In genomic region chr12:110696975-110697400, GRCm38 (mm10) we compare ENCODE assay signal across 7 mouse cellular contexts. TPM values are rescaled to one million over a fixed set of nuclear protein-coding genes. Genes with fewer than 3 reads are reported as not detected.
DNase-seq lines count a peak whose midpoint lies in the region; ATAC-seq and TF ChIP-seq lines count a peak whose summit lies in the region.

No protein-coding gene starts in this region.

- ATAC-seq in neural tube, embryonic 15.5 days (ENCODE audit: low FRiP score), result 0 out of 2 replicates have a peak, but pooled peaks have one; percentile 4
- no peak for ATAC-seq in monocyte, adult 5-6 weeks (replicated peaks; ENCODE audit: insufficient number of reproducible peaks, low FRiP score, low TSS enrichment, poor library complexity, severe bottlenecking)

- H3K9me3 ChIP-seq in limb, embryonic 10.5 days (replicated peaks), result no peaks in the 10 kb centered on the region
- no peaks in the 10 kb centered on the region for H3K9me3 ChIP-seq in neural tube, embryonic 15.5 days (replicated peaks)

- 58% methylated on average over 9 of the region's 9 CpGs for WGBS in limb, embryonic 10.5 days
- WGBS in neural tube, embryonic 15.5 days, result 45% methylated on average over 9 of the region's 9 CpGs

- peaks cover 29% of the 10 kb centered on the region for H3K36me3 ChIP-seq in limb, embryonic 10.5 days
- H3K36me3 ChIP-seq in neural tube, embryonic 15.5 days, result peaks cover 16% of the 10 kb centered on the region

- DNase-seq in left cerebral cortex, postnatal 25 days (ENCODE audit: low spot score in 2 of 2), result peak; percentile 14 to 20
- DNase-seq in left cerebral cortex, adult 8-10 months (ENCODE audit: low spot score in 2 of 2), result no peak
- DNase-seq in limb, embryonic 10.5 days (ENCODE audit: low spot score), result no peak
- no peak for DNase-seq in urinary bladder, adult 18-20 months (ENCODE audit: low spot score in 2 of 2)

- peak overlapping the region; percentile 87 for H3K9ac ChIP-seq in neural tube, embryonic 15.5 days (replicated peaks)

- H3K27ac ChIP-seq in embryonic fibroblast, embryonic 13.5 days (ENCODE audit: insufficient read depth, low read length), result no peak overlapping the region
- peak overlapping the region; percentile 99 for H3K27ac ChIP-seq in limb, embryonic 10.5 days
- H3K27ac ChIP-seq in neural tube, embryonic 15.5 days (replicated peaks), result peak overlapping the region; percentile 94

- peaks cover 8% of the 10 kb centered on the region for H3K4me1 ChIP-seq in embryonic fibroblast, embryonic 13.5 days (ENCODE audit: control insufficient read depth, insufficient read depth, low read length)
- H3K4me1 ChIP-seq in limb, embryonic 10.5 days, result peaks cover 38% of the 10 kb centered on the region
- peaks cover 18% of the 10 kb centered on the region for H3K4me1 ChIP-seq in neural tube, embryonic 15.5 days

- H3K27me3 ChIP-seq in limb, embryonic 10.5 days (ENCODE audit: low read depth, poor library complexity, severe bottlenecking), result no peaks in the 10 kb centered on the region
- H3K27me3 ChIP-seq in neural tube, embryonic 15.5 days (replicated peaks), result no peaks in the 10 kb centered on the region; the same call in 1 of the 2 replicates

- no peak for TF ChIP-seq CTCF in embryonic fibroblast, embryonic 13.5 days (IDR thresholded peaks at IDR 0.05; ENCODE audit: borderline replicate concordance, insufficient read depth, low read length)

- H3K4me2 ChIP-seq in neural tube, embryonic 15.5 days, result peak overlapping the region; percentile 86

- intact Hi-C loops in left cerebral cortex, postnatal 25 days (cut with DNase I), result loop anchor here (5.0 kb wide), 1 partner anchor 145 kb away; the partner anchor contains the start of gene Mok

- H3K4me3 ChIP-seq in embryonic fibroblast, embryonic 13.5 days (ENCODE audit: insufficient read depth, low read length), result peak overlapping the region; percentile 63
- peak overlapping the region; percentile 99 for H3K4me3 ChIP-seq in limb, embryonic 10.5 days
- peak overlapping the region; percentile 86 for H3K4me3 ChIP-seq in neural tube, embryonic 15.5 days (replicated peaks)

- no peak for TF ChIP-seq POLR2A in embryonic fibroblast, embryonic 13.5 days (IDR thresholded peaks at IDR 0.05; ENCODE audit: low read depth, low read length)

RNA-seq across cellular contexts. Expression of gene Hsp90aa1, which starts 5.5 kb away (rescaled TPM):
- 1,000 to 10,000 TPM; 1,069 to 1,070 TPM for total RNA-seq in left cerebral cortex, postnatal 25 days (2021)
- total RNA-seq in left cerebral cortex, adult 8-10 months (2022), result 1,000 to 10,000 TPM in 3 of 4 experiments, 100 to 1,000 TPM in 1; 977 to 1,063 (median 1,024) TPM
- polyA plus RNA-seq in embryonic fibroblast, embryonic 13.5 days (2011; ENCODE audit: insufficient read length, low read depth, missing spikeins), result 645 and 834 TPM in 2 replicates
- 1,005 and 1,256 TPM in 2 replicates for polyA plus RNA-seq in limb, embryonic 10.5 days (2016; fragmentation: Nextera tagmentation; extraction: Ambion mirVana)
- polyA plus RNA-seq in neural tube, embryonic 15.5 days (2015; fragmentation: Nextera tagmentation; extraction: Ambion mirVana), result 1,438 and 1,488 TPM in 2 replicates
- total RNA-seq in monocyte, adult 5-6 weeks (2017), result 735 to 877 TPM (median 802 TPM) in 3 replicates

RNA-seq across cellular contexts. Expression of gene 1700001K19Rik, which starts 14.6 kb away (rescaled TPM):
- not detected for total RNA-seq in left cerebral cortex, postnatal 25 days (2021)
- not detected for total RNA-seq in left cerebral cortex, adult 8-10 months (2022)
- not detected in 2 replicates for polyA plus RNA-seq in embryonic fibroblast, embryonic 13.5 days (2011; ENCODE audit: insufficient read length, low read depth, missing spikeins)
- polyA plus RNA-seq in limb, embryonic 10.5 days (2016; fragmentation: Nextera tagmentation; extraction: Ambion mirVana), result not detected in 2 replicates
- polyA plus RNA-seq in neural tube, embryonic 15.5 days (2015; fragmentation: Nextera tagmentation; extraction: Ambion mirVana), result 0.17 TPM in 1 of 2 replicates, not detected in the other
- not detected in 3 replicates for total RNA-seq in monocyte, adult 5-6 weeks (2017)

RNA-seq across cellular contexts. Expression of gene Wdr20, which starts 40.8 kb away (rescaled TPM):
- 10 to 100 TPM; 38.8 to 44.3 TPM for total RNA-seq in left cerebral cortex, postnatal 25 days (2021)
- total RNA-seq in left cerebral cortex, adult 8-10 months (2022), result 10 to 100 TPM; 44.9 to 50.4 (median 47.1) TPM
- 18.1 and 22.8 TPM in 2 replicates for polyA plus RNA-seq in embryonic fibroblast, embryonic 13.5 days (2011; ENCODE audit: insufficient read length, low read depth, missing spikeins)
- 24.8 and 27.0 TPM in 2 replicates for polyA plus RNA-seq in limb, embryonic 10.5 days (2016; fragmentation: Nextera tagmentation; extraction: Ambion mirVana)
- 23.2 and 24.2 TPM in 2 replicates for polyA plus RNA-seq in neural tube, embryonic 15.5 days (2015; fragmentation: Nextera tagmentation; extraction: Ambion mirVana)
- total RNA-seq in monocyte, adult 5-6 weeks (2017), result 42.6 to 73.3 TPM (median 57.7 TPM) in 3 replicates

Comparison
In these comparisons a context has a peak if more than half of its experiments do, and no peak if none do; other contexts are left out.
1. DNase-seq: peak in left cerebral cortex, postnatal 25 days (2 of 2); none in left cerebral cortex, adult 8-10 months (0 of 2), limb, embryonic 10.5 days (single experiment) and urinary bladder, adult 18-20 months (0 of 2).
2. Peak in every context shown above with its lines, with median percentiles within 50 percentile points of each other: H3K4me3 ChIP-seq.